Mouse (Mus musculus): Measurements from ENCODE around the gene Idh1.

Gene Idh1

GRCm38 (mm10) chr1:65176171-65176570 lies 10.1 kb downstream of the Idh1 start:
- DNase-seq: no peak

DNA sequence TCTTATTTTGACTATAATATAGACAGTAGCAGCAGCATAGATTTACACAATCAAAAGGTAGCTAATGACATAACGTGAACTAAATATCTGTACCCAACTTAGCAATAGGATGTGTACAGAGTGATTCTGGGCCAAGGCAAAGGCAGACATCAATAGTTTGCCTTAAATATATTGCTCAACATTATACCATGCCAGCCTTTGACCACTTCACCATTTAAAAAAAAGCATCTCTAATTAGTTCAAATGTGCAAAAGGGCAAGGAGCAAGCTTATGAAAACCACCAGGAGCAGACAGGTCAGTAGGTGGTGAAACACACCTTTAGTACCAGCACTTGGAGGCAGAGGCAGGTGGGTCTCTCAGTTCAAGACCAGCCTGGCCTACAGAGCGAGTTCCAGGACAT lies 12.6 kb downstream of the Idh1 start:
- DNase-seq: no peak

GRCm38 (mm10) chr1:65171579-65171978 lies 14.7 kb downstream of the Idh1 start:
- no peak for DNase-seq

GRCm38 (mm10) chr1:65169947-65170346 lies 16.4 kb downstream of the Idh1 start:
- DNase-seq: no peak

DNA sequence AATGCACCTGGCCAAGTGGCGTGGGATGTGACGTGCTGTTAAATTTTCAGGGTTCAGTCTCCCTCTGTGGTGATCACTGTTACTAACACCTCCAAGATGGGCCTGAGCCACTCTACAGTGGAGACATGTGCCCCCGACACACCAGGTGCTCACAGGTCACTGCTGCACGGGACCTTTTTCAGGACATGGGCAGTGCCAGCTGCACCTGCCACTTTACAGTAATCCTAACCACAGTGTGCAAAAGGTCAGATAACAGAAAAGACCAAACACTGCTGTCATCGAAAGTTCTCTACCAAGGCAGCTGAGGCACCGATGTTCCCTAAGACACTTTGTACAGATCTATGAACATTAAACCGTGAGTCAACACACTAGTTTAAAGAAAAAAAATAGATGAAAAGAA lies 16.8 kb downstream of the Idh1 start:
- DNase-seq: no peak

DNA sequence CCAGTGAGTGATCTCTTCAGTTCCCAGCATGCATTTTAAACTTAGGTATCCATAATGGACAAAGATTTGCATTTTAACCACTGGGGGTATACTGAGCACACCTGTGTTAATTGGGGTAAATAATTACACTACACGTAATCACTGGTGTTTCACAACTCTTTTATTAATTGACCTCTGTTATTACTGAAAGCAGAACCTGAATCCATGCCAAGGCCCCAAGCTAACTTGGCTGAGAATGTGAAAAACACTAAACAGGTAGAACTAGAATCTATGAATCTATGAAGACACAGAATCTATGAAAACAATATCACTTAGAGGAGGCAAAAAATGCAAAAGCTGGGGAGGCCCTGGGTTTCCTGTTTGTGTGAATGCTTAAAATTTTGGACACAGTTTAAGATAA lies 18.8 kb downstream of the Idh1 start:
- no peak for DNase-seq

DNA sequence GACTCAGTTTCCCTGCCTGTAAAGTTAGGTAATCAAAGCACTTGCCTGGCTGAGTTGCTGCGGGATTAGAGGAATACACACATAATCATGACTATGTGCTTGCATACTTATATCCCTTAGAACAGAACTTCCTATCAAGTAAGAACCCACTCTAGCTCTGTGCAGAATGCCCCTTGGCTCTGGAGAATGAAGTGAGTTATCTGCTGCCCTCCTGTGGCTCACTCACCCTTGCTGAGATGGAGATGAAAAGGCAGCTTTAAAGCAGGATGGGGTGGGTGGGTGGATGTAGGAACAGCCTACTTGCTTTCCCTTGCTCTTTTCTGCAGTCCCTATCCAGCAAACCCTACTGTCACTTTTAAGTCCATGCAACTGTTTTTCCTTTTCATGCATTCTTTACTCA lies 24.1 kb downstream of the Idh1 start:
- DNase-seq: no peak

GRCm38 (mm10) chr1:65156111-65156510 lies 30.2 kb downstream of the Idh1 start:
- no peak for DNase-seq

- peak; percentile 18 for DNase-seq
Observed at GRCm38 (mm10) chr1:65154814-65155213, 31.5 kb downstream of the Idh1 start.

GRCm38 (mm10) chr1:65147971-65148370 lies 38.3 kb downstream of the Idh1 start:
- DNase-seq: no peak

DNA sequence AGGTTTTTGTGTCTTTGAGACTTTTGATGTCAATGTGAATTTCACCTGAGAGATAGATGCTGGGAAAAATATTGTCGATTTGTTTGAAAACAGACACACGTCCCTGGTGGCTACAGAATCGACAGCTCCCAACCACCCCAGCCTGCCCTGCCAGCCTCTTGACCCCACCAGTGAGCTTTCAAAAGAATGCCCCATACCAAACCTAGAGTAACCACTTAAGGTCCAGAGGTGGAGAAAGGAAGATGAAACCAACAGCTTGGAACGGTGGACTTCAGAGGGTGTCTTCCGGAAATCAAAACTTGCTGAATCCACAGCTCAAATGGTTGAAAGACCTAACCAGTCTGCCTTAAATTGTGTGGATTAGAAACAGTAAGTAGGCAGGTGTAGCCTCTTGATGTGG lies 39.0 kb downstream of the Idh1 start:
- DNase-seq: no peak

DNA sequence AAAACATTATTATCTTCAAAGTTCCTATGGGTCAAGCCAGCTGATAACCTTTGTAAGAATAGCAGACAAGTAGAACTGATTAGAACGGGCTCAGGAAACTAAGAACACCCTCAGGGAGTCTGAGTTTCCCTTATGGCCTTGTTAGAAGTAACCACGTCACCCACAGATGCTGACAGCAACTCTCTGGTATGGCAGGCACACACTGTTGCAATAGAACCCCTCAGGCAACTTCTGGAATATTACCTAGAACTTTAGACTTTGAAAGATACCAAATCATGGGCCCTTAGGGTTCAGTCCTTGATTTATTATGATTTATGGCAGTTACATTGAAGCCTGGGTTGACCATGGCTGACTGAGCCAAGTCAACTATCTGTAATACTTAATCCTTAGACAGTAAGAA lies 39.7 kb downstream of the Idh1 start:
- no peak for DNase-seq

DNA sequence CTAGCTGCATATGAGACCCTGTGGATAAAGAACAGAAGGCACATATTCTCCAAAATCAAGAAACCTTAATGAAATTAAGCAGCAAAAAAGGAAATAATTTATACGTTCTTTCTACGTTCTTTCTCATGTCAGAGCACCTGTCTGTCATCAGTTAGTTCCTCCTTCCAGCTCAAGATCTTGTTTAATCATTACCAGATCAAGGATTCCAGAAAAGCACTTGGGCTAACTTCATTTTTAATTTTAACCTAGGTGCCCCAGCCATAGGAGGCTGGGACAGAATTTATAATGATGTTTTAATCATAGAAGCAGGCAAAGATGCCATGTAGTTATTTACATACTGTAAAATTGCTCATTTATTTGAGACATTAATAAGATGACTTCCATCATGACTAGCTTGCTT lies 41.5 kb downstream of the Idh1 start:
- DNase-seq: no peak

DNA sequence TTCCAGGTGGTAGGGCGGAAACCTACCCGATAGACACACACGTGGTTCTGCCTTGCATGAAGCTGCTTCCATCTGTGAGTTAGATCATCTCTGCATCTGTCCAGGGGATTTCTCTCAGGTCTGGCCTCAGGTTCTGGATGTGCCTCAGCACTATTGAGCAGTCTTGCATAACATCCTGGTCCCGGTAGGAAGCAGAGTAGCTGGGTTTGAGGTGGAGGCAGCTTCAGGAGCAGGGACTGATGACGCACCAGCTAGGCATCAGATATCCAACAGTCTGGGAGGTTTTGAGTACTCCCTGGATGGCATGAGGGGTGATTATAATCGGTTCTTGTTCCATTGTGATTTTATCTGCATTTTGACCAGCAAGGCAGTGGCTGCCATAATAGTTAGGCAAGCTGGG lies 48.7 kb downstream of the Idh1 start:
- no peak for DNase-seq

DNA sequence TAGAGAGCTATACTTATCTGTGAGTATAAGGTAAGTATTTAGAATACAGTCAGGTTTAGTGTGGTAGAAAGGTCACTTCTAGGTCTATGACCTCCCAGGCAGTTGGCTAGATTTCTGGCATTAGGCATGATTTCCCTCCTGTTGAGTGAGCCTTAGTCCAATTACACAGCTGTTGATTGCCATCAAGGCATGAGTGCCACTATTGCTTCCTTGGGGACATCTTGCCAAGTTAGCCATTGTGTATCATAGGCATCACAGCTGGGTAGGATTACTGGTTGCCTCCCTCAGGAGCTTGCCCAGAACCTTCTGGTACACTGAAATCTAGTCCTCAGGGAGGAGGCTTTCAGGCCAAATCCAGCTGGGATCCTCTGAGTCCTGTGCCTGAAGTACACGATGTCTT lies 53.5 kb downstream of the Idh1 start:
- DNase-seq: no peak

DNA sequence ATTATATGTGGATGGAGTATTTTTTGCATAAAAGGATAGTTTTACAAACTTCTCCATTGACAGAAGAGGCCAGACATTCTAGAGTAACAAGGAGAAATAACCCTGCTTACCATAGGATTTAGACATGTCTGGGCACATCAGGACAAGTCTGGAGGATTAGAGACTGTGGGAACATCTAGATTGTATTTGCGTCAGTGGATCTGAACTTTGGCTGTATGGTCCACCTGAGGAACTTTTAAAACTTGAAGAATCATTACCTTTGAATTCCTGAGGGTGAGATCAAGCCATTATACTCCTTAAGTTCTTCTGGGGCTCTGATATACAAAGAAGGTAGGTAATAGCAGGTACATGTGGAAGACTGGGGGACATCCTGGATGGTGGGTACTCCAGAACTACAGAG lies 54.6 kb downstream of the Idh1 start:
- DNase-seq: no peak

- no peak for DNase-seq
Observed at GRCm38 (mm10) chr1:65130226-65130625, 56.1 kb downstream of the Idh1 start.

DNA sequence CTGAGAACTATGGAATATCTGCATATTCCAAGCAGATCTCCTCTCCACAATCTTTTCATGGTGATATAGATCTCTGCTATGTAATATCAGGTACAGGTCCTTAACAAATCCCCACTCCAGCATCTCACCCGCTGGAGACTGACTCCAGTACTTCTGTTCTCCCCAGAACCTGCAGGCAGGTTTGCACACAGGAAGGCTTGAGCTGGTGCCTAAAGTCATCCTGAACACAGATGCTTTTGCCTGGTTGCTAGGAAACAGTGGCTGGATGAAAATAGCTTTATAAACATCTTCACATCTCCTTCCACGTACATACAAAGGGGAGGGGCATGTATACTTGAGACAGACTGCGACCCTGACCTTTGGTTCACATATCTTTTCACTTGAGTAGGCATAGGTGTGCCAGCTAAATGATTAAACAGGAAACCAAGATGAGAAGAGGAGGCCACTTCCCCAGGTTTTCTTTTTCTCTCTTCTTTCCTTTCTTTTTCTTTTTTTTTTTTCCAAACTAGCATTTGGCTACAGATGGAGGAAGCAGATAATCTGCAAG lies 56.6 kb downstream of the Idh1 start:
- DNase-seq: no peak

DNA sequence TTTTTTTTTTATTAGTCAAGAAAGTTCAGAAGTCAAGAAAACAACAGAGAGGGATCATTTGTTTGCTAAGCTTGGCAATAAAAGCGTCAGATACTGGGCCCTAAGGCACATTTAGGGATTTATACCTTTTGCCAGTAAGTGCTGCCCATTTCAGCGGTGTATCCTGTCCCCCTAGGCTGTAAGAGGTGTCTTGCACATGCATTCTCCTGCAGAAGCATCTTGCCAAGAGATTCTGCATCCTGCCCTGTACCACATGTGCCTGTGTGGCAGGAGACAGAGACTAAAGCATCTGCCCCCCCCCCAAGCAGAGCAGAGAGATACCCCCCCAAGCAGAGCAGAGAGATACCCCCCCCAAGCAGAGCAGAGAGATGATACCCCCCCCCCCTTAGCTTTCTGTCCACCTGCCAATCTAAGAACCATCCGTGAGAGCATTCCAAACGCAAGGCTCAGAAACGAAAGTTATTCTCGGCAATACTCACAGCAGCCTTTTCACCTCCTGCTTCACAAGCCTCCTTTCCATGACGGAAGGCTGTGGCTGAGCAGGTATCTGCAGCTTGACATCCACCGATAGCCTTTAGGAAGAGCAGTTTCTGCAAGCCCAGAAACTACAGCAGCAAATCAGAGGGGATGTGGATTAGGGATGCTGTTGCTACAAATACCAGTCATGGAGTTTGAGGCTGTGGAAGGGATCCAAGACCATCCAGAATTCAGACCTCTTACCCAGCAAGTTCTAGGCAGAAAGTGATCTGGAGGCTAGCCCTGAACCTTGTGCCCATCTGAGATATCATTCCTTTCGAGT lies 63.5 kb downstream of the Idh1 start, which contains the start of gene D630023F18Rik:
TSS of gene D630023F18Rik (minus strand) at position 641 of the 799 bp plus-strand sequence.
- peak; percentile 48 for DNase-seq

- DNase-seq: no peak
Observed at GRCm38 (mm10) chr1:65119438-65119837, 66.9 kb downstream of the Idh1 start, which contains the start of gene Gm28845. Gm28845 (minus strand) TSS chr1:65119558.

DNA sequence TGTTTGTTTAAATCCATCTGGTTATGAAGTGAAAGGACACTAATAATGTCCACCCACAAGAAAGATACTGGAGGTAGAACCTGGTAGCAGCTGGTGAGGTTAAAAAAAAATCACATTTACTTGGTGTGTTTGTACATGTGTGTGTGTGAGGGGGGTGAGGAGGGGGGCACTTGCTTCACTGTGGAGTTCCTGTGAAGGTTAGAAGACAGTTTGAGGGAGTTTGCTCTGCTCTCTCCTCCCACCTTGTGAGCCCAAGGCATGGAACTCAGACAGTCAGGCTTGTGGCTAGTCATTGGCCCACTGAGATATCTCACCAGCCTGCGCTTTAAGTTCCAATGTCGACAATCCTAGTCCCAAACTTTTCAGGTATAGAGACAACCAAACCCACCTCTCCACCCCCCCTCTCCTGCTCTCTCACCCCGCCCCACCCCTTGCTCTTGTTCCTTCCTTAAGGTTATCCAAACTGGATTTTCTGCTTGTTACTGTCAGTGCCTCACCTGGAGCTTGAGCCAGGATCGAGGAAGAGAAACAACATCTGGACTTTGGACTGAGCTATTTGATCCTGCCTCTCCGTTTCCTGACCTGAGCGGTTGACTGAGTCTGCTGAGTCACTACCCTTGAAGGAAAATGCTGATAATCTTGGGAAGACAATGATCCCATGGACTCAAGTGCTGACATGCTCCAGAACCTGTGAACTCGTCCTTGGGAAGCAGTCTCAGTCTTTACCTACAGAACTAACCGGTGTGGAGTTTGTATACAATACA lies 68.0 kb downstream of the Idh1 start:
- no peak for DNase-seq

DNA sequence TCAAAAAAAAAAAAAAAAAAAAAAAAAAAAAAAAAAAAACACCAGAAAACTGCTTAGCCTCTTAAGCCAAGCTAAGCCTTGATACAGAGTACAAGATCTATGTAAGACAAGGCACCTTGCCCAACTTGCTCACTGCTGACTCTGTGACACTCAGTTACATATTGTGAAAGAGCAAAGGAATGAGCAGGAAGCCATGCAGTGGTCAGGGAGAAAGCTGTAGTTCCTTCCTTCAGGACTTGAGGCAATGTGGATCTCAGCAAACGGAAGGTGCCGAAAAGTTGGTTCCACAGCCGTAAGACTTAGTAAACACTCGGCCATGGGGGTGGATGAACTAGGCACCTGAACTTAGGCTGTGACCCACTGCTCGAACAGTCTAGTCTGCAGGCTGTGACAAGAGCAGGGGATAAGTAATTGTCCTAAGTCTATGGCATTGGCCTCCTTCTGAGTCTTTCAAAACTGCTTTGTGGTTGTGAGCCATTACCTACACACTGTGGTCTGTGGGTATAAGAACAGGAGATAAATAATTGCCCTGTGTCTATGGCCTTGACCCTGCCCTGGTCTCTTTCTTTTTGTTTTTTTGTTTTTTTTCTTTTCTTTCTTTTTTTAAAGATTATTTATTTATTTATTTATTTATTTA lies 72.6 kb downstream of the Idh1 start:
- DNase-seq: no peak

- no peak for DNase-seq
Observed at GRCm38 (mm10) chr1:65112807-65113196, 73.5 kb downstream of the Idh1 start.
